Mouse (Mus musculus) heart, embryonic 16.5 days (tissue): ENCODE measurements around the gene Ablim1. TPM values are rescaled to one million over a fixed set of nuclear protein-coding genes. Genes with fewer than 3 reads are reported as not detected.
A peak's percentile ranks its signal among the peaks of the same experiment; 100 is the strongest.

Experiments
- ATAC-seq: fragments of 200-750 bp; cut with Nextera tagmentation; replicated peaks from 2 replicates; pipeline ENCODE4 v1.8.0; 2017; ENCODE audit warnings: moderate number of reproducible peaks; ENCODE audit not compliant: insufficient read depth, low FRiP score; ENCODE audit errors: extremely low read depth
- H3K27ac ChIP-seq: fragments of 300-500 bp; sonication (generic); 2 replicates; pipeline ENCODE4 v1.5.1; 2014; ENCODE audit warnings: mild to moderate bottlenecking, low read length, control low read depth, moderate library complexity
- H3K27me3 ChIP-seq: fragments of 300-500 bp; sonication (generic); 2 replicates; pipeline ENCODE4 v1.6.1; 2014; ENCODE audit warnings: low read length, mixed read lengths; ENCODE audit not compliant: control insufficient read depth, insufficient read depth
- H3K36me3 ChIP-seq: fragments of 300-500 bp; sonication (generic); 2 replicates; pipeline ENCODE4 v1.6.1; 2014; ENCODE audit not compliant: control insufficient read depth, insufficient read depth
- H3K4me1 ChIP-seq: fragments of 300-500 bp; sonication (generic); 2 replicates; pipeline ENCODE4 v1.6.1; 2014; ENCODE audit warnings: low read length, mixed read lengths; ENCODE audit not compliant: control insufficient read depth, insufficient read depth
- H3K4me2 ChIP-seq: fragments of 300-500 bp; sonication (generic); 2 replicates; pipeline ENCODE4 v1.6.1; 2014; ENCODE audit warnings: low read depth, mild to moderate bottlenecking, control low read depth, low read length
- H3K4me3 ChIP-seq: fragments of 300-500 bp; sonication (generic); 2 replicates; pipeline ENCODE4 v1.5.1; 2014; ENCODE audit warnings: mild to moderate bottlenecking, control low read depth, low read length
- H3K9ac ChIP-seq: fragments of 300-500 bp; sonication (generic); 2 replicates; pipeline ENCODE4 v1.6.1; 2014; ENCODE audit warnings: low read length, control low read depth
- H3K9me3 ChIP-seq: fragments of 300-500 bp; sonication (generic); replicated peaks from 2 replicates; pipeline ENCODE4 v1.6.1; 2016; ENCODE audit warnings: low read length; ENCODE audit not compliant: control insufficient read depth
- WGBS: fragments of 180-500 bp; shearing (Covaris S2); extraction: QIAGEN DNeasy Blood & Tissue Kit; methylation state at CpG from one replicate; pipeline ENCODE4 v1.1.7; 2014; 5-methylcytosine and 5-hydroxymethylcytosine counted together
- polyA plus RNA-seq: library from polyadenylated mRNA; unstranded; fragments of >200 nt; fragmentation: Nextera tagmentation; extraction: Ambion mirVana; gene quantifications from 2 replicates; pipeline ENCODE4 v1.2.1, GENCODE M21; 2015

The Ablim1 gene
- polyA plus RNA-seq, 1 experiment from 2014 or later, result 72.6 TPM

GRCm38 (mm10) chr19:56983757-56984156, 331.0 kb downstream of the Ablim1 start:
- WGBS, result 40% methylated on average over 10 of the region's 10 CpGs
- H3K4me1 ChIP-seq, result peaks cover 31% of the 10 kb centered on the region
- no peaks in the 10 kb centered on the region for H3K27me3 ChIP-seq
- no peak overlapping the region for H3K4me3 ChIP-seq
- no peaks in the 10 kb centered on the region for H3K36me3 ChIP-seq
- H3K27ac ChIP-seq, result peak overlapping the region; percentile 56
- no peak for ATAC-seq
- peak overlapping the region; percentile 0; the same call in 1 of the 2 replicates for H3K9ac ChIP-seq
- H3K4me2 ChIP-seq, result no peak overlapping the region
- no peaks in the 10 kb centered on the region for H3K9me3 ChIP-seq

Other genes starting within 250 kb of the Ablim1 start
- gene Fam160b1, start 45.8 kb upstream of the Ablim1 start, polyA plus RNA-seq, result 10.0 and 10.8 TPM in 2 replicates
- gene Trub1, start 138.0 kb upstream of the Ablim1 start, polyA plus RNA-seq, result 10.2 and 10.7 TPM in 2 replicates